Mouse (Mus musculus) T-cell, adult 2 months (primary cell): Measurements from ENCODE around the gene Cpeb1.
"Not testable (repeated sequence)": the region's sequence is repeated elsewhere in the genome, so short reads cannot be mapped to it uniquely, and the experiment has no call there.

Source experiments
- DNase-seq: peaks from one replicate; pipeline ENCODE4 v3.0.0; 2022; ENCODE audit warnings: low spot score

Cpeb1 gene

GRCm38 (mm10) chr7:81455155-81455651 is at the start of gene Cpeb1:
Gene Cpeb1 (minus strand): TSS chr7:81455465.
- DNase-seq = no peak

- DNase-seq = no peak
Observed at GRCm38 (mm10) chr7:81501050-81501449, 45.8 kb upstream of the Cpeb1 start.

GRCm38 (mm10) chr7:81498181-81498580 is 42.9 kb upstream of the Cpeb1 start, which contains the start of gene BC048679:
Gene BC048679 (minus strand): TSS chr7:81498281.
- no peak for DNase-seq

GRCm38 (mm10) chr7:81497171-81497570 is 41.9 kb upstream of the Cpeb1 start:
- no peak for DNase-seq

- DNase-seq = no peak
Observed at GRCm38 (mm10) chr7:81493331-81494021, 38.2 kb upstream of the Cpeb1 start, which contains the start of gene Ap3b2. Gene Ap3b2 (minus strand): TSS chr7:81493925.

- DNase-seq = no peak
Observed at GRCm38 (mm10) chr7:81492628-81493027, 37.4 kb upstream of the Cpeb1 start.

GRCm38 (mm10) chr7:81489649-81490048 is 34.4 kb upstream of the Cpeb1 start:
- no peak for DNase-seq

GRCm38 (mm10) chr7:81480800-81481199 is 25.5 kb upstream of the Cpeb1 start:
- DNase-seq = no peak

- DNase-seq = no peak
Observed at GRCm38 (mm10) chr7:81479531-81480090, 24.3 kb upstream of the Cpeb1 start.

- DNase-seq = not testable (repeated sequence)
Observed at GRCm38 (mm10) chr7:81478261-81478660, 23.0 kb upstream of the Cpeb1 start.

- no peak for DNase-seq
Observed at GRCm38 (mm10) chr7:81476833-81477232, 21.6 kb upstream of the Cpeb1 start.

- DNase-seq = no peak
Observed at GRCm38 (mm10) chr7:81475221-81475620, 20.0 kb upstream of the Cpeb1 start.

GRCm38 (mm10) chr7:81464906-81465450 is 9.7 kb upstream of the Cpeb1 start:
- no peak for DNase-seq

GRCm38 (mm10) chr7:81464116-81464515 is 8.9 kb upstream of the Cpeb1 start:
- no peak for DNase-seq

GRCm38 (mm10) chr7:81462815-81463214 is 7.5 kb upstream of the Cpeb1 start:
- DNase-seq = no peak

GRCm38 (mm10) chr7:81454331-81455039 is 780 bp downstream of the Cpeb1 start:
- DNase-seq = no peak

GRCm38 (mm10) chr7:81453443-81454274 is 1.6 kb downstream of the Cpeb1 start:
- peak; percentile 5 for DNase-seq

GRCm38 (mm10) chr7:81452971-81453441 is 2.3 kb downstream of the Cpeb1 start:
- DNase-seq = no peak

GRCm38 (mm10) chr7:81398957-81399356 is 56.3 kb downstream of the Cpeb1 start:
- DNase-seq = peak; percentile 15

GRCm38 (mm10) chr7:81379363-81379762 is 75.9 kb downstream of the Cpeb1 start:
- DNase-seq = no peak

- no peak for DNase-seq
Observed at GRCm38 (mm10) chr7:81372337-81372920, 82.8 kb downstream of the Cpeb1 start.
